Mouse (Mus musculus) CD4-positive, CD25-positive, alpha-beta regulatory T cell, adult 4 months (primary cell): ENCODE measurements around the gene Fbln2. TPM values are rescaled to one million over a fixed set of nuclear protein-coding genes. Genes with fewer than 3 reads are reported as not detected.
"Not testable (repeated sequence)": the region's sequence is repeated elsewhere in the genome, so short reads cannot be mapped to it uniquely, and the experiment has no call there.

ENCODE experiments used
- ATAC-seq: one replicate; pipeline ENCODE4 v1.8.0; 2017
- polyA plus RNA-seq, 2 experiments: library from polyadenylated mRNA; unstranded; fragments of 100-300 nt; shearing (Covaris generic); gene quantifications; one replicate each; pipeline ENCODE4 v1.2.1; 2017

Fbln2 gene
- polyA plus RNA-seq = under 1 TPM; 0.86 to 0.90 TPM

GRCm38 (mm10) chr6:91212155-91212554 lies at the start of gene Fbln2:
TSS of gene Fbln2 (plus strand) at chr6:91212455.
- not testable (repeated sequence) for ATAC-seq

DNA sequence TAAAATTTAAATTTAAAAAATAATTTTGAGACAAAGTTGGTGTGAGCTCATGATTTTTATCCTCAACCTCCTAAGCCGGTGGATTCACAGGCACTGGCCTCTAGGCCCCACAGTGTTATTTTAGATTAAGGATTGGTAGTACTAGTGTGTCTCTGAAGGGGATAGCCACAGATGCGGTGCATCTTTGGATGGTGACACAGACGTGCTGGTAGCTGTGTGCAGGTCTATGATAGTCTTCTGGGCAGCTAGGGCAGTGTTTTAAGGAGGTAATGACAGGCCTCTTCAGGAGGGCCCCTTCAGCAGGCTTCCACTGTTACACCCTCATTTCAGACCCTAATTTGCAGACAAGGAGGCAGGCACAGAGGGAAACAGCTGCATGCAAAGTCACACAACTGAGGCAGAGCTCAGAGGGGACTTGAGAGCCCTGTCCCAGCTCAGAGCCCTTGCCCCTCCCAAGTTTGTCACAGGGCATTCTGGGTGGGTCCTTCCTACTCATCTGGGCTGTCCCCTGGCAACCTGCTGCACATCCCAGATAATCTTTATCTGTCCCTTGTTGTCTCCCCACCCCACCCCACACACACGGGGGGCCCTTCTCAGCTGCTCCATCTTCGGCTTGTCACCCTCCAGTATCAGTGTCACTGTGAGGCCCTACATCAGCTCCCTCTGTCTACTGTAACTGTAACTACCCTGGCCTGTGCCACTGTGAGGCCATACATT lies 48.9 kb upstream of the Fbln2 start:
- no peak for ATAC-seq

GRCm38 (mm10) chr6:91164584-91164983 lies 47.7 kb upstream of the Fbln2 start:
- ATAC-seq = no peak

GRCm38 (mm10) chr6:91165210-91165609 lies 47.0 kb upstream of the Fbln2 start:
- no peak for ATAC-seq

- no peak for ATAC-seq
These were observed 44.4 kb upstream of the Fbln2 start for GRCm38 (mm10) chr6:91167828-91168227.

GRCm38 (mm10) chr6:91169129-91169528 lies 43.1 kb upstream of the Fbln2 start:
- ATAC-seq = no peak

- ATAC-seq = no peak
These were observed 40.8 kb upstream of the Fbln2 start for GRCm38 (mm10) chr6:91171396-91171895.

- ATAC-seq = peak; percentile 68
These were observed 39.9 kb upstream of the Fbln2 start for GRCm38 (mm10) chr6:91172381-91172780.

DNA sequence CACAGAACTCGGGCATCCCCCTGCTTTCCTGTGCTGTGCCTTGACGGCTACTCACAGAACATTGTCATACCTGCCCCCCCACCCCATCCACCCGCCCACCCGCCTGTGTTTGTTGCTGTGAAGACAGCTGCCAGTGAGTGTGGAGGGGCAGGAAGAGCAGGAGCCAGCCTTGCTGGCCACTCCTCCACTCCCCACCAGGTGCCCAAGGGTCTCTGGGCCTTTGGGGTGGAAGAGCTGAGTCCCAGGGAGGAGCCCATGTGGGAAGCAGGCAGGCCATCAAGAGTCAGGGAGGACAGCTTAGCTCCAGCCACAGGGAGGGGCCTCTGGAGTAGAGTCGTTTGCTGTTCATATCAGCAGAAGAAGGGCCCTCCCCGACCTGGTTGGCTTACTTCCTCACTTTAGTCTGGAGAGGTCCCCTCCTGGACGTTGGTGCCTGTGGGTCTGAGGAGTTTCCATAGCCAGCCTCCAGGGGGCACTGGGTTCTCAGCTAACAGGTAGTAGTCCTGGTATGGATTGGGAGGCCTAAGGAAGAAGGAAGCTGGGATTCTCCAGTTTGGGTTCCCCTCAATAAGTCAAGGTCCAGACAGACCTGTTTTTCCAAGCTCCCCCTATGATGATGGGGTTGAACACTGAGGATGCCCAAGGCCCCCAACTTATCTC lies 38.9 kb upstream of the Fbln2 start:
- ATAC-seq = no peak

DNA sequence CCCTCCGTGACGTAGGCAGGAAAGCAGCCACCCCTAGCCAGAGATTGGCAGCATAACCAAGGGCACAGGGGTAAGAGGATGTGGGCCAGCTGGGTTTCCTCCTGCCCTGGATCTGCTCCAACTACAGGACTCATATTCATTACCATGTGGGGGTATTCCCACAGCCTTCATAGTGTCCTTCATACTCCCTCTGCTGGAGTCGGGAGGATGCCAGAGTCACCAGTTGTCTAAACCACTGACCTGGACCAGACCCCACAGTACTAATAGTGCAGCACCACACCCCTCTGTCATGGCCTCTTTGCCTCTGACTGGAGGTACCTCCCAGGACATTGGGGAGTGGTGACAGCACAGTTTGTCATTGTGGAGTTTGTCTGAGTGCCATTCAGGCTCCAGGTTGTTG lies 38.0 kb upstream of the Fbln2 start:
- no peak for ATAC-seq

- no peak for ATAC-seq
These were observed 31.5 kb upstream of the Fbln2 start for GRCm38 (mm10) chr6:91180767-91181171.

DNA sequence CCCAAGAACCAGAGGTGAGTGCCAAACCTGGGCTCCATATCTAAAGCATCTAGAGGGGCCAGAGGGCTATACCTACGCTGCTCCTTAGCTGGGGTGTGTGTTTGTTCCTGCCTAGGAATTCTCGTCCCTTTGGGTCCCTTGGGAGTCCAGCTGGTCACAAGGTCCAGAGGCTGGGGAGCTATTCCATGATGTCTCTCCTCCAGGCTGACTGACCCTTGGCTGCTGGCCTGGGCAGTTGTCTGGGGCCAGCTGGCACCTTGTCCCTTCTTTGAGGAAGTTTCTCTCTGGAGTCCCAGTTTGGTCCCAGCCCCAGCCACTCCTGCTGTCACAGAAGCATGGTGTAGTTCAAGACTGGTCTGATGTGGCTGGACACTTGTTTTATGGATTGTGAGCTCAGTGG lies 30.9 kb upstream of the Fbln2 start:
- ATAC-seq = no peak

DNA sequence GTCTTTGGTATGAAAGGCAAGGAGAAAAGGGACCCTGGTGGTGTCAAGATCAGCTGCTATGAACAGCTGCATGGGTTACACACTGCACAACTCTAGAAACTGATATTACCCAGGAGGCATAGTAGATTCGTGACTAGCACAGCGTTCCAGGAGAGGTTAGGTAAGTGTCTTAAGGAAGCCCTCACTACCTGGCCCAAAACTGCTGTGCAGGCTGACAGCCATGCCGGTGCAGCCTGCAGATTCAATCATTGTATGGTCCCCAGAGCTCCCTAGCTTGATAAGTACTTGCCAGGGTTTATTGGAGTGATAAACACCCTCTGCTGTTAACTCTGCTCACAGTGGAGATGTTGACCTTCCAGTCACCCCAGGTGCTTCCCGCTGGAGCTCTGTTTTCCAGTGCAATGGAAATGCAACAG lies 30.2 kb upstream of the Fbln2 start:
- ATAC-seq = no peak

GRCm38 (mm10) chr6:91183041-91183440 lies 29.2 kb upstream of the Fbln2 start:
- no peak for ATAC-seq

DNA sequence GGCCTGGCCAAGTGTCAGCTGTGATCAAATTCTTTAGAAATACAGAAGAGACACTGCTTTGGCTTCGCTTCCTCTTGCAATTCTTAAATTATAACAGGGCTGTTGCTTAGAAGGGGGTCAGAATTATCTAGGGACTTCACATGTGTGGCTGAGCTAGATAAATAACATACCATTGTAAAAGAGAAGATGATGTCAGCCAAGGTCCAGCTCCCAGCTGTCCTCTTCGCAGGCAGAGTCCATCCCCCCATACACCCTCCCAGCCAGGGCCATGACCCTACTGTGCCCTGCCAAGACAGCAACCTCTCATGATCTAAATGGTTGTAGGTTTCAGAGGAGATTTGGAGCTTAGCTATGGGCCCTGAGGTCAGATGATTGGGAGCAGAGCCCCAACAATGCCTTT lies 28.3 kb upstream of the Fbln2 start:
- no peak for ATAC-seq

DNA sequence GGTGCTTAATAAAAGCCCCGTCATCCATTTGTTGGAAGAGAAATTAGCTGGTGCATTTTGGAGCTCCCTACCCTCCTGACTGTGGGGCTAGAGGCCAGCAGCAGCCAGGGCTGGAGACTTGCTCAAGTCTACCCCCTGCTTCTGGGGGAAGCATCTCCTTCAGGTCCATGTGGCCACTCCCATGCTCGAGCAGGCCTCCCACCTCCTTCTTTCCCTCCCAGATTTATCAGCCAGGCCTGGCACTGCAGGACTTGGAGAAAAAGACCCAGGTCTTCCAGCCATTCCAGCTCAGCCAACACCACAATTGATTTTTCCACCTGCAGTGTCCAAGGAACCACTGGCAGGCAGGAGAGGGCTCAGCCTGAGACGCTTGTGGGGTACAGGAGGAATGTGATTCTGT lies 27.5 kb upstream of the Fbln2 start:
- no peak for ATAC-seq

- ATAC-seq = no peak
These were observed 26.8 kb upstream of the Fbln2 start for GRCm38 (mm10) chr6:91185502-91185901.

DNA sequence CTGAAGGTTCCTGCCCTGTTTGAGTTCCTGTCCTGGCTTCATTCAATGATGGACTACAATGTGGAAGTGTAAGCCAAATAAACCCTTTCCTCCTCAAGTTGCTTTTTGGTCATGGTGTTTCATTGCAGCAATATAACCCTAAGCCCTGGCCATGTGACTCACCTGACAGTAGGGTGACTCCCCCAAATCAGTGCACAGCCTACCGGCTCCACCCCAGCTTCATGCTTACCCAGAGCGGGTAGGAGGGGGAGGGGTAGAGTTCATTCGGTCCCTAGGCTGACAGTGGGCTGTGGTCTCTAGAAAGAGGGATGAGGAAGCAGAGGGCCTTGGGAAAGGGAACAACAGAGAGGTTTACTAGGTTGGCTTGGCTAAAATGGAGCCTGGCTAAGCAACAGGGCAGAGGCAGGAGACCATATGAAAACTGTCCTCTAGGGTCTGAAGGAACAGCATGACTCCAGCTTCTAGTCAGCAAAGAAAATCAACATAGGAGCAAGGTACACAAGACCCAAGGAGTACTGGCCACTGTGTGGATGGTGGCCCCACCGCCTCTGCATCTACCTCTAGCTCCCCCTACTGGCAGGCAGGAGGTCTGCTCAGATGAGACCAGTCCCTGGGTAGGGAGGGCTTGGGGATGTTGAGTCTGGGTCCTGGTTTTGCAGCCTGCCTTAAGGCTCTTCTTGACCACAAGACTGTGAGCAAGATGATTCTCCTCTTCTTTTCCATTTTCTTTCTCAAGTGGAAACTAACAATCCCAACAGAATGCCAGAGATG lies 25.9 kb upstream of the Fbln2 start:
- ATAC-seq = peak; percentile 41

DNA sequence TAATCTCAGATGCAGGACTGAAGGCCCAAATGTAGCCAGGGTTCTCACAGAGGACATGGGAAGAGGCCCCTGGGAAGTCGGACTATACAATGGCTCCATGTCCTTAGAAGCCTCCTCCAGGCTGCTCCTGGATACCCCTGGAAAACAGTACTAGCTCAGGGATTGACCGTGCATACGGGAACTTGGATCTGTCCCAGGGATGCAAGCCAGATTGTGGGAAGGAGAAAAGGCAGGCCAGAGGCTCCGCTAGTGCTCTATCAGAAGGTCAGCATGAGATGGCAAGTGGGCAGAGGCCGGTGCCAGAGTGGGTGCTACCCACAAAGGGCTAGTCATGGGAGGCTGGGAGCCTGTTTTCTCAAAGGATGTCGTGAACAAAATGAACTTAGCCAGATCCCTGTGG lies 25.3 kb upstream of the Fbln2 start:
- no peak for ATAC-seq

DNA sequence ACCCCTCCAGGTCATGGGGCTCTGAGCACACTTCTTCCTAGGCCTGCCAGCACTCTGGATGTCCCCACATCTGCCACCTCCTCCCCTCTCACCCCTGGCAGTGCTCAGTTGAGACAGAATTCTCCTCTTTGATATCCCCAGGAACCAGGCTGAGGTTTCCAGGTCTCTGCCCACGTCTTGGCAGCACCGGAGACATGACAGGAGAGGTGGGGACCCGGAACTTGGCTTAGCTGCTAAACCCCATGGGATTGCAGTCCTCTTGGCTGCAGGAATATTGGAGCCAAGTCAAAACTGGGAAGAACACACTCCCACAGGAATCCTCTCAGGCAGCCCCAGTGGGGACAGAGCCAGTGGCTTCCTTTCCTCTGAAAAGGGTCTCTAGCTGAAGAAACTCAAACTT lies 24.4 kb upstream of the Fbln2 start:
- no peak for ATAC-seq

DNA sequence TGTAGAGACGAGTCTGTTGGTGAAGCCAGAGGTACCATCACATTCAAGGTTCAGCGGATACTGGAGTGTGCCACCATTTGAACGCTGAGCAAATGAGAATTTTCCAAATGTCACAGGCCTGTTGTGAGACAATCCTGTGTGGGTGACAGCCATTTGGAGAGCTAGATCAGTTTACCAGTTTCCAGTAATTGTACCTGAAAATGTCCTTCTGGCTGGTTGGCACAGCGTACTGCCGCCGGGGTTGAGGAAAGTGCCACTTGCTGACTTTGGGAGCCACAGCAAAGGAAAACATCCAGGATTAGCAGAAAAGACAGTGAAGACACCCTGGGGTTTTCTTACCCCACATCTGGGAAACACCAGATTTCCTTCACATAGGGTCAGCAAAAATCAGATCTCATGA lies 22.3 kb upstream of the Fbln2 start:
- ATAC-seq = no peak

DNA sequence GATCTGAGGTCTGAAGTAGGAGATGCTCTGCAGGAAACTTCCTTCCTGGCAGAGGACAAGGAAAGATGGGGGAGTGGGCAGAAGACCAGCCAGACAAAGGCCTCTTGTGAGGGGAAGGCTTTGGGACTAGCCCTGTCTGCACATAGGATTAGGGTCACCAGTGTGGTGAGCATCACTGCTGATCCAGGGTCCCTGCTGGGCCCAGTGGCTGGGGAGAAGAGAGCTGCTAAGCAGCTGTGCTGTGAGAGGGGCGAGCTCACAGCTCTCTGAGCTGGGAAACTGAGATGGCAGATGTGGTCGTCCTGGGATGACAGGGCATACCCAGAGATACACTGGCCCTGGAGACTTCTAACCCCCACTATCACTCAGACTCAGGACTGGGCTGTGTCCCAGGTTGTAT lies 20.8 kb upstream of the Fbln2 start:
- ATAC-seq = no peak

DNA sequence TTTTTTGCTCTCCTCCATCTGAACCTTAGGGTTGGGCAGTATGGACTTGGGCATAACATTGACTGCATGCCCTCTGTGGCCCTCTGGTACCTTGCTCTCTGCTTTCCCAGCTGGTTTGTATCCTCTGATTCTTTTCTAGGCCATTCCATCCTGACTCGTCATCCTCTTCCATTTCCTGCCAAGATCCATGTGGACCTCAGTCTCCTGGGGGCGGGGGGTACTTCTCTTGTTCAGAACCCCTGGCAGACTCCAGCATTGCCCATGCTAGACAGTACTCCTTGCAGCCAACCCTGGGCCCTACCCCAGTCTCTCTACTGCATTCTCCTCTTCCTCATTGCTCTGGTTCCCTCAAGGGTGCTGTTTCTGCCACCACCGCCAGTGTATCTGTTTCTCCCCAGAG lies 19.8 kb upstream of the Fbln2 start:
- no peak for ATAC-seq
